Mouse (Mus musculus) MEL (cell line): Measurements from ENCODE around the gene Kif3a.

Experiments used
- CTCF ChIP-seq, 3 experiments: IDR thresholded peaks in 2 of 3; conservative IDR thresholded peaks in 1 of 3; 2 replicates each; pipeline ENCODE4 v1.5.1; 2011 to 2012; ENCODE audit warnings: low read length in 3 of 3, low read depth in 2 of 3, mild to moderate bottlenecking in 2 of 3, improper control_type of control experiment in 1 of 3, inconsistent platforms in 1 of 3, mixed read lengths in 1 of 3, moderate library complexity in 1 of 3; ENCODE audit not compliant: control insufficient read depth in 1 of 3, insufficient read depth in 1 of 3, poor library complexity in 1 of 3, severe bottlenecking in 1 of 3
- GATA1 ChIP-seq: IDR thresholded peaks from 2 replicates; pipeline ENCODE4 v1.6.1; 2011; ENCODE audit warnings: low read depth, low read length, improper control_type of control experiment
- HCFC1 ChIP-seq: IDR thresholded peaks from 2 replicates; pipeline ENCODE4 v1.6.1; 2012; ENCODE audit warnings: low read depth, mild to moderate bottlenecking, inconsistent platforms, low read length, improper control_type of control experiment, moderate library complexity
- MEF2A ChIP-seq: IDR thresholded peaks from 2 replicates; pipeline ENCODE4 v1.6.1; 2014; ENCODE audit warnings: low read depth, mild to moderate bottlenecking, inconsistent platforms, low read length, improper control_type of control experiment; ENCODE audit not compliant: poor library complexity, insufficient replicate concordance, severe bottlenecking; ENCODE audit errors: extremely low read depth
- MYB ChIP-seq: IDR thresholded peaks from 2 replicates; pipeline ENCODE4 v1.6.1; 2011; ENCODE audit warnings: mild to moderate bottlenecking, low read depth, low read length, improper control_type of control experiment
- MYC ChIP-seq: IDR thresholded peaks from 2 replicates; pipeline ENCODE4 v1.6.1; 2011; ENCODE audit warnings: low read depth, mild to moderate bottlenecking, low read length, improper control_type of control experiment, moderate library complexity
- NRF1 ChIP-seq: IDR thresholded peaks from 2 replicates; pipeline ENCODE4 v1.6.1; 2014; ENCODE audit warnings: low read depth, mild to moderate bottlenecking, inconsistent platforms, low read length, improper control_type of control experiment, moderate library complexity; ENCODE audit not compliant: poor library complexity, insufficient read depth, severe bottlenecking
- POLR2AphosphoS5 ChIP-seq: IDR thresholded peaks from 2 replicates; pipeline ENCODE4 v1.6.1; 2012; ENCODE audit warnings: low read depth, borderline replicate concordance, mild to moderate bottlenecking, inconsistent platforms, low read length, moderate library complexity, mixed read lengths
- SIN3A ChIP-seq: IDR thresholded peaks from 2 replicates; pipeline ENCODE4 v1.6.1; 2012; ENCODE audit warnings: low read length, improper control_type of control experiment, inconsistent platforms
- TBP ChIP-seq: IDR thresholded peaks from 2 replicates; pipeline ENCODE4 v1.8.0; 2011; ENCODE audit warnings: low read depth, low read length, improper control_type of control experiment
- USF1 ChIP-seq: IDR thresholded peaks from 2 replicates; pipeline ENCODE4 v1.6.1; 2014; ENCODE audit warnings: low read depth, mild to moderate bottlenecking, inconsistent platforms, low read length, improper control_type of control experiment, moderate library complexity
- ZC3H11A ChIP-seq: IDR thresholded peaks from 2 replicates; pipeline ENCODE4 v1.6.1; 2012; ENCODE audit warnings: low read depth, mild to moderate bottlenecking, inconsistent platforms, low read length, improper control_type of control experiment
- ZMIZ1 ChIP-seq: IDR thresholded peaks from 2 replicates; pipeline ENCODE4 v1.6.1; 2012; ENCODE audit warnings: low read depth, mild to moderate bottlenecking, inconsistent platforms, low read length, improper control_type of control experiment, moderate library complexity

GRCm38 (mm10) chr11:53590368-53590768, 23.2 kb downstream of the Kif3a start:
- TF ChIP-seq POLR2AphosphoS5: no peak
- peak in 2 of 3 experiments; percentile 94 to 99 for TF ChIP-seq CTCF (IDR thresholded peaks at IDR 0.05 in 2 of 3, conservative IDR thresholded peaks at IDR 0.05 in 1 of 3; ENCODE audit: control insufficient read depth in 1 of 3, insufficient read depth in 1 of 3, low read depth in 2 of 3, low read length in 3 of 3, poor library complexity in 1 of 3, severe bottlenecking in 1 of 3)
- peak; percentile 49 for TF ChIP-seq SIN3A
- peak; percentile 99 for TF ChIP-seq MYC
- TF ChIP-seq MEF2A: no peak
- TF ChIP-seq MYB: no peak
- TF ChIP-seq TBP: no peak
- 0 out of 2 replicates have a peak, but pooled peaks have one; percentile 19 for TF ChIP-seq GATA1
- TF ChIP-seq ZMIZ1: no peak
- 0 out of 2 replicates have a peak, but pooled peaks have one; percentile 23 for TF ChIP-seq HCFC1
- 0 out of 2 replicates have a peak, but pooled peaks have one; percentile 12 for TF ChIP-seq USF1
- TF ChIP-seq NRF1: peak; percentile 43; the same call in 1 of the 2 replicates
- TF ChIP-seq ZC3H11A: peak; percentile 87
